Mouse (Mus musculus) ES-Bruce4 (cell line): ENCODE results near the gene Ccdc184.

ENCODE experiments used
- CTCF ChIP-seq: IDR thresholded peaks from one replicate; pipeline ENCODE4 v1.8.1; 2011; ENCODE audit warnings: low read depth, low read length
- EP300 ChIP-seq: IDR thresholded peaks from 2 replicates; pipeline ENCODE4 v1.6.1; 2011; ENCODE audit warnings: low read depth, low read length; ENCODE audit not compliant: insufficient read depth
- POLR2A ChIP-seq: IDR thresholded peaks from one replicate; pipeline ENCODE4 v1.8.1; 2011; ENCODE audit warnings: low read length; ENCODE audit not compliant: insufficient read depth

DNA sequence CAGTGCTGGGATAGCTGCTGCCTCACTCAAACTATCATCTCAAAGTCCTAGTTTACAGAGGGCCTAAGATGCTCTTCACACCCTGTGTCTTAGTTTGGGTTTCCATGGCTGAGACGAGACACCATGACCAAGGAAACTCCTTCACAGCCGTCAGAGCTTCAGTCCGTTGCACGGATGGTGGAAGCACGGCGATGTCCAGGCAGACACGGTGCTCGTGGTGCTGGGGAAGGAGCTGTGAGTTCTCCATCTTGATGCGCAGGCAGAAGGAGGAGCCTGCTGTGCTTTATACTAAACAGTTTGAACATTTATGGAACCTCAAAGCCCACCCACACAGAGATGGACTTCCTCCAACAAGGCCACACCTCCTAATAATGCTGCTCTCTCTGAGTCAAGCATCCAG is 30.1 kb upstream of the Ccdc184 start:
- TF ChIP-seq EP300 (no peak), POLR2A (no peak), CTCF (no peak)
